Mouse (Mus musculus) heart, adult 2 months (tissue): Measurements from ENCODE around the gene Krtap24-1. TPM values are rescaled to one million over a fixed set of nuclear protein-coding genes. Genes with fewer than 3 reads are reported as not detected.

Source experiments
- DNase-seq, 2 experiments: peaks; one replicate each; pipeline ENCODE4 v3.0.0; 2021
- H3K27ac ChIP-seq: fragments of 200-600 bp; 2 replicates; pipeline ENCODE4 v1.8.1; 2022
- H3K27me3 ChIP-seq: fragments of 200-500 bp; 2 replicates; pipeline ENCODE4 v1.6.1; 2012; ENCODE audit warnings: mild to moderate bottlenecking, low read length, inconsistent platforms, mixed read lengths; ENCODE audit not compliant: control insufficient read depth, insufficient read depth
- H3K36me3 ChIP-seq: fragments of 200-500 bp; 2 replicates; pipeline ENCODE4 v1.6.1; 2012; ENCODE audit warnings: low read length, inconsistent platforms; ENCODE audit not compliant: control insufficient read depth, insufficient read depth
- H3K4me1 ChIP-seq: fragments of 200-500 bp; 2 replicates; pipeline ENCODE4 v1.6.1; 2011; ENCODE audit warnings: low read length; ENCODE audit not compliant: control insufficient read depth, insufficient read depth
- H3K4me3 ChIP-seq: fragments of 200-600 bp; 2 replicates; pipeline ENCODE4 v1.8.1; 2022
- H3K79me2 ChIP-seq: fragments of 200-500 bp; replicated peaks from 2 replicates; pipeline ENCODE4 v1.6.1; 2012; ENCODE audit warnings: mild to moderate bottlenecking, inconsistent platforms, low read length, moderate library complexity, mixed read lengths; ENCODE audit not compliant: control insufficient read depth, insufficient read depth
- H3K9ac ChIP-seq: fragments of 200-500 bp; 2 replicates; pipeline ENCODE4 v1.6.1; 2012; ENCODE audit warnings: low read depth, mild to moderate bottlenecking, control low read depth, inconsistent platforms, low read length, mixed read lengths
- CTCF ChIP-seq: fragments of 200-600 bp; IDR thresholded peaks from 2 replicates; pipeline ENCODE4 v1.8.1; 2022; ENCODE audit warnings: antibody characterized with exemption, mild to moderate bottlenecking, moderate library complexity
- EP300 ChIP-seq: fragments of 200-500 bp; IDR thresholded peaks from 2 replicates; pipeline ENCODE4 v1.6.1; 2011; ENCODE audit warnings: low read depth, low read length, control low read depth; ENCODE audit not compliant: insufficient read depth
- POLR2A ChIP-seq: fragments of 200-500 bp; IDR thresholded peaks from 2 replicates; pipeline ENCODE4 v1.6.1; 2011; ENCODE audit warnings: mild to moderate bottlenecking, low read depth, low read length, control low read depth; ENCODE audit not compliant: insufficient read depth
- WGBS: fragments of 180-500 bp; shearing (Covaris S2); methylation state at CpG from one replicate; pipeline ENCODE4 v1.1.7; 2018; 5-methylcytosine and 5-hydroxymethylcytosine counted together
- intact Hi-C: fragments of 180-260 bp; cut with DNase I; formaldehyde crosslinking; loops from one replicate; pipeline ENCODE4 v1.15.1; 2025
- polyA plus RNA-seq: library from polyadenylated mRNA; depleted of rRNA; stranded (reverse); fragments of >200 nt; gene quantifications from 2 replicates; pipeline ENCODE4 v1.2.3, GENCODE M21; 2012
- total RNA-seq, 2 experiments: library from RNA; stranded (reverse); gene quantifications; 2 replicates each; pipeline ENCODE4 v1.2.3; 2021

Gene Krtap24-1
- total and polyA plus RNA-seq, 3 experiments, result not detected

DNA sequence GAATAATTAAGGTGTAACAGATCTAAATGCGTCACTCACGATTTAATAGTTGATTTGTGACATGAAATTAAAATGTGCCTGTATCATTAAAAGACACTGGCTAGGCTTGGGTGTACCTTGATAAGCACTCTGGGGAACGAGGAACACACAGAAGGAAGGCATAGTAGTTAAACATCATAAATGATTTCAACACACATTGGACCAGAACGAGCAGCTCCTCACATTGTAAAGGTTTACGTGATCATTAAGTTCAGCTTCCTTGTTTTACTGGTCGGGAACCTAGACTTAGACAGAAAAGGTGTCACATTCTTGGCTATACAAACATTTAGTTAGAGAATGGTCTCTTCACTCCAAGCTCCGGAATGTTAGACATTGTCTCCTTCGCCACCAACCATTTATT lies 11.8 kb downstream of the Krtap24-1 start:
- no peaks in the 10 kb centered on the region for H3K27me3 ChIP-seq
- 79% methylated on average over 8 of the region's 8 CpGs for WGBS

DNA sequence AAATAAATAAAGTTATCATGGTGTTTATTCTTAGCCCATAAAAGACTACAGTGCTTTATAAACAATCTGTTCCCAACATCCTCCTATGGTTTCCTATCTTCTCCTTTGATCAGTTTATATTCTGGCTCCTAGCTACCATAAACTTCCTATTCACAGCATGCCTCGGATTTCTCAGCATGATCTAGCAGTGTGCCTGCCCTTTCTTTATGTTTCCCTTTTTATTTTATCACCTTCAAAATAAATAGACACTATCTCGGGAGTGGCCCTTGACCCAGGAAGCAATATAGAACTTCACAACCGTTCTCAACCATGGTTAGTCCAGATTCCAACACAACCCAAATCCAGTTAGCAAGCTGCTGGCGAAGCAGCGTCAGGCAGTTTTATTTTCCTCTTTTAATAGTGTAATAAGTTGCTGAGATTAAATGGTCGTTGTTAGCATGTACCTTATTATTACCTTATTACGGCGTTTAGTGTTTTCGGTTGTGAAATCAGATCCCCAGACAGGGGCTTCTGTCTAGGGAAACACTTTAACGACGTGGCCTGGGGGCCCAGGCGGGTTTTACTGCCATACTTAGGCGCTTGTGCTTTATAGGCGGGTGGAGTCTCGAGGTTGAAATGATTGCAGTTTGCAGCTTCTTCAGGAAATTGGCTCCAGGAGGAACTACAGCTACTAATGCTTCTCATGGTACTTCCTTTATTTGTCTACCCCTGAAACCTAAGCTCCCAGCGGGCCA lies 12.4 kb downstream of the Krtap24-1 start:
- no peak overlapping the region for H3K9ac ChIP-seq
- WGBS, result 61% methylated on average over 16 of the region's 16 CpGs
- H3K27ac ChIP-seq, result no peak overlapping the region
- DNase-seq, result no peak
- H3K36me3 ChIP-seq, result no peaks in the 10 kb centered on the region
- no peaks in the 10 kb centered on the region for H3K79me2 ChIP-seq
- no peak for TF ChIP-seq POLR2A
- TF ChIP-seq CTCF, result no peak
- no peak for TF ChIP-seq EP300
- no peaks in the 10 kb centered on the region for H3K4me1 ChIP-seq
- intact Hi-C loops, result no loop called here
- no peak overlapping the region for H3K4me3 ChIP-seq
- H3K27me3 ChIP-seq, result no peaks in the 10 kb centered on the region

More for the DNA sequence above, 11.8 kb downstream of the Krtap24-1 start:
- H3K27ac ChIP-seq, result no peak overlapping the region
- H3K9ac ChIP-seq, result no peak overlapping the region
- H3K4me3 ChIP-seq, result no peak overlapping the region
- H3K4me1 ChIP-seq, result no peaks in the 10 kb centered on the region
- no peak for TF ChIP-seq POLR2A
- no peak for TF ChIP-seq EP300
- no peak for TF ChIP-seq CTCF
- no peaks in the 10 kb centered on the region for H3K36me3 ChIP-seq
- no peak for DNase-seq
- no peaks in the 10 kb centered on the region for H3K79me2 ChIP-seq
- intact Hi-C loops, result no loop called here

DNA sequence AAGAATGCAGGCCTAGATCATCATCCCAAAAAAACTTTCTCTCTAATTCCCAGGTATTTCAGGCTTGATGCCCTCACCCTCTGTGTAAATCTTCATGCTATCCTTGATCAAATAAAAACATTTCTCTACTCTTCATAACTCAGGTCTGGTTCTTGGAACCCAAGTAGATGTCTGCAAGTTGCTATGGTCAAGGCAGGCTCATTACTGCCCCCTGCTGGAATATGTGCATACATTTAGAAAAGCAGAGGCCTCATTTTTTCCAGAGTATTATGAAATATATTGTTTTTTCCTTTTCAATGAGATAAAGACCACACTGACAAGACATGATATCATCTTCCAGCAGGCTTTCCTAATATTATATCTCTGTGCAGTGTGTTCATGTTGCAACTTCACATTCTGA lies 19.3 kb downstream of the Krtap24-1 start:
- H3K27ac ChIP-seq, result no peak overlapping the region
- no peak overlapping the region for H3K4me3 ChIP-seq
- peak; percentile 43 for TF ChIP-seq CTCF
- TF ChIP-seq EP300, result no peak
- no peak for TF ChIP-seq POLR2A
- H3K4me1 ChIP-seq, result no peaks in the 10 kb centered on the region
- H3K27me3 ChIP-seq, result no peaks in the 10 kb centered on the region
- no peaks in the 10 kb centered on the region for H3K36me3 ChIP-seq
- H3K9ac ChIP-seq, result no peak overlapping the region
- intact Hi-C loops, result no loop called here
- H3K79me2 ChIP-seq, result no peaks in the 10 kb centered on the region
- no peak for DNase-seq

DNA sequence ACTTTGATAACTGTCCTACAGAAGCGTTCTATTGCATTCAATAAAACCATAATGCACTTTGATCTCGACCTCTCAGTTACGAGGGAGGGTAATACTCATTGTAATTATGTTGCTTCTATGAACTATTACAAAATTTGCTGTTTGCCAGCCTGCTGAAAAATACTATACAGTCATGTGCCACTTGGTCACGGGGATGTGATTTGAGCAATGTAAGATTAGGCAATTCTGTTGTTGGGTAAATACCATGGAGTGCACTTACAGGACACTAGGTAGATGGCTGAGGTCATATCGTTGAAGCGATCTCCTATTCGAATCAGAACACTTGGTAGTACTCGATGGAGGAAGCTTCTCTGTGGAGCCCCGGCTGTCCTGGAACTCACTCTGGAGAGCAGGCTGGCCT lies 28.7 kb downstream of the Krtap24-1 start:
- no peaks in the 10 kb centered on the region for H3K27me3 ChIP-seq
- intact Hi-C loops, result no loop called here
- no peaks in the 10 kb centered on the region for H3K4me1 ChIP-seq
- H3K9ac ChIP-seq, result no peak overlapping the region
- H3K27ac ChIP-seq, result no peak overlapping the region
- 87% methylated on average over 9 of the region's 9 CpGs for WGBS
- no peak for TF ChIP-seq POLR2A
- TF ChIP-seq EP300, result no peak
- no peak for TF ChIP-seq CTCF
- no peaks in the 10 kb centered on the region for H3K36me3 ChIP-seq
- no peaks in the 10 kb centered on the region for H3K79me2 ChIP-seq
- H3K4me3 ChIP-seq, result no peak overlapping the region
- no peak for DNase-seq

DNA sequence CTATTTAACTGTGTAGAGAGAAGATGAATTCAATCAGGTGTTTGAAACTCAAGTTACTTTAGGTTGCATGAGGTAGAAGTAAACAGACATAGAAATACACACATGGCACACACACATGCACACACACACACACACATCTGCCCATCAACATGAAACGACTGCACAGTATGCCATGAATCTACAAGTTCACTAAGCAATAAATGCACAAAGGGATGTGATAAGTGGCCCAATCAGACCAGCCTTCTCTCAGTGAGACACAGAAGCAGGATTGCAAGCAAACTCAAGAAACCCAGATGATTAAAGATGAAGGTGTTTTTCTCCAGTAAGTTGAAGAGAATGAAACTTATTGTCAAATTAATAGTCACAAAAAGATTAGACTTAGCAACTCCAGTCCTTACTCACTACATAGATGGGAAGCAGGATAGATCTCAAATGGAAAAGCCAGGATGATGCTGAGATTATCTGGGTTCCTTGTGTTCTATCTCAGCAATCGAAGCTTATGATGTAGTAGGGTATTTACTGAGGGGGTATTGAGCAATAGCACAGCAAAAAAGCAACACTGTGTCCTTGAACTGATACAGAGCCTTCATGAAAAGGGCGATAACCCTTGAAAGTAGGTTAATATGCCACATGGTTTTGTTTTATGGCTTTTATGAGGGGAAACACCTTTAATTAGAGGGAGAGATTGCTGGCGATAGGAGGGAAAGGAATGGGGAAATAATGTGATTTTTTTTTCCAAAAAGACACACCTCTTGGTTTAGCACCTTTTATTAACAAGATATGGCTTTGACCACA lies 36.0 kb downstream of the Krtap24-1 start:
- H3K79me2 ChIP-seq, result no peaks in the 10 kb centered on the region
- H3K27me3 ChIP-seq, result no peaks in the 10 kb centered on the region
- H3K36me3 ChIP-seq, result no peaks in the 10 kb centered on the region
- 62% methylated on average over 4 of the region's 4 CpGs for WGBS
- no peaks in the 10 kb centered on the region for H3K4me1 ChIP-seq
- intact Hi-C loops, result no loop called here
- no peak for DNase-seq
- TF ChIP-seq EP300 (no peak), POLR2A (no peak), CTCF (no peak)
- no peak overlapping the region for H3K4me3 ChIP-seq
- no peak overlapping the region for H3K9ac ChIP-seq
- no peak overlapping the region for H3K27ac ChIP-seq

DNA sequence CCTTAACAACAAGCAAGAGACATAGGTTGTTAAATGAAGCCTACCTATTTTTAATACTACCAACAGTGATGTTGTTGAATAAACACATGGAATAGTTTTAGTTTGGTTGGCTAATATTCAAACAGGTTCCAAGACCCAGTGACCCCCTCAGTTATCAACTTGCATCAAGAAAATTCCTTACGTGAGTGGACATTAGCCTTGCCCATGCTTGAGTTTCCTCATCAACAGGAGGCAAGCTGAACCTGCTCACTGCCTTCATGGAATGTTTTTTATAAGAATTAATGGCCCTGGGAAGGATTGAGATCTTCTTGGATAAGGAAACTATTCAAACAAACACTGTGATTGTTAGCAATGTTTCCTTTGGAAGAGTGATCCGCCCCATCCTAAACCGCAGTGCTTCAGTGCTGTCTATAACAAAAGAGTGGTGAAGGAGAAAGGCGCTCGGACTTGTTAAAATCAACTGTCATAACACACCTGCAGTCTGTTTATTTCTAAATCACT lies 39.1 kb downstream of the Krtap24-1 start:
- intact Hi-C loops, result no loop called here
- no peaks in the 10 kb centered on the region for H3K4me1 ChIP-seq
- H3K27ac ChIP-seq, result no peak overlapping the region
- WGBS, result 84% methylated on average over 5 of the region's 5 CpGs
- TF ChIP-seq CTCF (no peak), EP300 (no peak), POLR2A (no peak)
- H3K27me3 ChIP-seq, result no peaks in the 10 kb centered on the region
- DNase-seq, result no peak
- H3K9ac ChIP-seq, result no peak overlapping the region
- no peaks in the 10 kb centered on the region for H3K79me2 ChIP-seq
- H3K36me3 ChIP-seq, result no peaks in the 10 kb centered on the region
- no peak overlapping the region for H3K4me3 ChIP-seq
